Mouse (Mus musculus) heart, adult 2 months (tissue): ENCODE measurements around the gene Aqp1. TPM values are rescaled to one million over a fixed set of nuclear protein-coding genes. Genes with fewer than 3 reads are reported as not detected.

Source experiments
- DNase-seq, 2 experiments: peaks; one replicate each; pipeline ENCODE4 v3.0.0; 2021
- H3K27ac ChIP-seq: fragments of 200-600 bp; 2 replicates; pipeline ENCODE4 v1.8.1; 2022
- H3K27me3 ChIP-seq: fragments of 200-500 bp; 2 replicates; pipeline ENCODE4 v1.6.1; 2012; ENCODE audit warnings: mild to moderate bottlenecking, low read length, inconsistent platforms, mixed read lengths; ENCODE audit not compliant: control insufficient read depth, insufficient read depth
- H3K36me3 ChIP-seq: fragments of 200-500 bp; 2 replicates; pipeline ENCODE4 v1.6.1; 2012; ENCODE audit warnings: low read length, inconsistent platforms; ENCODE audit not compliant: control insufficient read depth, insufficient read depth
- H3K4me1 ChIP-seq: fragments of 200-500 bp; 2 replicates; pipeline ENCODE4 v1.6.1; 2011; ENCODE audit warnings: low read length; ENCODE audit not compliant: control insufficient read depth, insufficient read depth
- H3K4me3 ChIP-seq: fragments of 200-600 bp; 2 replicates; pipeline ENCODE4 v1.8.1; 2022
- H3K79me2 ChIP-seq: fragments of 200-500 bp; replicated peaks from 2 replicates; pipeline ENCODE4 v1.6.1; 2012; ENCODE audit warnings: mild to moderate bottlenecking, inconsistent platforms, low read length, moderate library complexity, mixed read lengths; ENCODE audit not compliant: control insufficient read depth, insufficient read depth
- H3K9ac ChIP-seq: fragments of 200-500 bp; 2 replicates; pipeline ENCODE4 v1.6.1; 2012; ENCODE audit warnings: low read depth, mild to moderate bottlenecking, control low read depth, inconsistent platforms, low read length, mixed read lengths
- CTCF ChIP-seq: fragments of 200-600 bp; IDR thresholded peaks from 2 replicates; pipeline ENCODE4 v1.8.1; 2022; ENCODE audit warnings: antibody characterized with exemption, mild to moderate bottlenecking, moderate library complexity
- EP300 ChIP-seq: fragments of 200-500 bp; IDR thresholded peaks from 2 replicates; pipeline ENCODE4 v1.6.1; 2011; ENCODE audit warnings: low read depth, low read length, control low read depth; ENCODE audit not compliant: insufficient read depth
- POLR2A ChIP-seq: fragments of 200-500 bp; IDR thresholded peaks from 2 replicates; pipeline ENCODE4 v1.6.1; 2011; ENCODE audit warnings: mild to moderate bottlenecking, low read depth, low read length, control low read depth; ENCODE audit not compliant: insufficient read depth
- WGBS: fragments of 180-500 bp; shearing (Covaris S2); methylation state at CpG from one replicate; pipeline ENCODE4 v1.1.7; 2018; 5-methylcytosine and 5-hydroxymethylcytosine counted together
- intact Hi-C: fragments of 180-260 bp; cut with DNase I; formaldehyde crosslinking; loops from one replicate; pipeline ENCODE4 v1.15.1; 2025
- polyA plus RNA-seq: library from polyadenylated mRNA; depleted of rRNA; stranded (reverse); fragments of >200 nt; gene quantifications from 2 replicates; pipeline ENCODE4 v1.2.3, GENCODE M21; 2012
- total RNA-seq, 2 experiments: library from RNA; stranded (reverse); gene quantifications; 2 replicates each; pipeline ENCODE4 v1.2.3; 2021

The Aqp1 gene
- total and polyA plus RNA-seq, 3 experiments, result 377 to 449 (median 433) TPM

- Histone ChIP-seq H3K4me3 (peak overlapping the region; percentile 41), H3K4me1 (peaks cover 7% of the 10 kb centered on the region), H3K27ac (peak overlapping the region; percentile 47), H3K27me3 (no peaks in the 10 kb centered on the region), H3K79me2 (no peaks in the 10 kb centered on the region), H3K9ac (peak overlapping the region; percentile 32), H3K36me3 (no peaks in the 10 kb centered on the region)
- peak in 1 of 2 experiments; percentile 53 for DNase-seq
- TF ChIP-seq POLR2A, result no peak
- no peak for TF ChIP-seq EP300
- no peak for TF ChIP-seq CTCF
- 34% methylated on average over 9 of the region's 9 CpGs for WGBS
- intact Hi-C loops, result no loop called here
Observed at GRCm38 (mm10) chr6:55342328-55342727, 6.1 kb downstream of the Aqp1 start.

- no peak for TF ChIP-seq CTCF
- no peak for TF ChIP-seq EP300
- no peak for TF ChIP-seq POLR2A
- Histone ChIP-seq H3K4me1 (peaks cover 7% of the 10 kb centered on the region), H3K79me2 (no peaks in the 10 kb centered on the region), H3K27me3 (no peaks in the 10 kb centered on the region), H3K36me3 (no peaks in the 10 kb centered on the region), H3K27ac (peak overlapping the region; percentile 47), H3K9ac (0 out of 2 replicates have a peak overlapping the region, but pooled peaks have one; percentile 23), H3K4me3 (peak overlapping the region; percentile 15; the same call in 1 of the 2 replicates)
- intact Hi-C loops, result no loop called here
- DNase-seq, result no peak
- 68% methylated on average over 10 of the region's 10 CpGs for WGBS
Observed at GRCm38 (mm10) chr6:55343446-55343845, 7.2 kb downstream of the Aqp1 start.

GRCm38 (mm10) chr6:55344291-55345016 is 8.2 kb downstream of the Aqp1 start:
- Histone ChIP-seq H3K4me1 (peaks cover 7% of the 10 kb centered on the region), H3K9ac (no peak overlapping the region), H3K36me3 (no peaks in the 10 kb centered on the region), H3K4me3 (no peak overlapping the region), H3K79me2 (no peaks in the 10 kb centered on the region), H3K27me3 (no peaks in the 10 kb centered on the region), H3K27ac (peak overlapping the region; percentile 36)
- intact Hi-C loops, result no loop called here
- DNase-seq, result peak in 1 of 2 experiments; percentile 29
- no peak for TF ChIP-seq POLR2A
- no peak for TF ChIP-seq EP300
- TF ChIP-seq CTCF, result no peak
- WGBS, result 34% methylated on average over 9 of the region's 9 CpGs

- DNase-seq, result peak in 1 of 2 experiments; percentile 2
- Histone ChIP-seq H3K9ac (no peak overlapping the region), H3K36me3 (no peaks in the 10 kb centered on the region), H3K27ac (peak overlapping the region; percentile 17), H3K4me3 (no peak overlapping the region), H3K27me3 (no peaks in the 10 kb centered on the region), H3K4me1 (peaks cover 7% of the 10 kb centered on the region), H3K79me2 (no peaks in the 10 kb centered on the region)
- WGBS, result 92% methylated on average over 10 of the region's 10 CpGs
- TF ChIP-seq POLR2A, result no peak
- intact Hi-C loops, result no loop called here
Observed at GRCm38 (mm10) chr6:55345264-55345663, 9.0 kb downstream of the Aqp1 start.

- no peak overlapping the region for H3K4me3 ChIP-seq
- intact Hi-C loops, result no loop called here
- TF ChIP-seq CTCF (no peak), EP300 (no peak), POLR2A (no peak)
- H3K79me2 ChIP-seq, result no peaks in the 10 kb centered on the region
- H3K27ac ChIP-seq, result no peak overlapping the region
- H3K27me3 ChIP-seq, result no peaks in the 10 kb centered on the region
- no peak overlapping the region for H3K9ac ChIP-seq
- peak in 1 of 2 experiments; percentile 1 for DNase-seq
- 92% methylated on average over 7 of the region's 7 CpGs for WGBS
- H3K36me3 ChIP-seq, result no peaks in the 10 kb centered on the region
- H3K4me1 ChIP-seq, result peaks cover 7% of the 10 kb centered on the region
Observed at GRCm38 (mm10) chr6:55346491-55346890, 10.3 kb downstream of the Aqp1 start.

- Histone ChIP-seq H3K27me3 (no peaks in the 10 kb centered on the region), H3K9ac (no peak overlapping the region), H3K4me3 (no peak overlapping the region), H3K79me2 (no peaks in the 10 kb centered on the region), H3K36me3 (no peaks in the 10 kb centered on the region), H3K4me1 (peaks cover 3% of the 10 kb centered on the region; the same call in 1 of the 2 replicates), H3K27ac (no peak overlapping the region)
- 87% methylated on average over 5 of the region's 5 CpGs for WGBS
- DNase-seq, result no peak
- TF ChIP-seq EP300, result no peak
- TF ChIP-seq CTCF, result no peak
- TF ChIP-seq POLR2A, result no peak
- intact Hi-C loops, result no loop called here
Observed at GRCm38 (mm10) chr6:55347711-55348571, 11.7 kb downstream of the Aqp1 start.
